Mouse (Mus musculus): ENCODE measurements at regions not wholly inside any gene's neighbourhood (a gene's known extent, or its start where the extent isn't known, plus 50 kb on each side); places are given as distances from the start of the nearest gene placed in this dataset.

DNA sequence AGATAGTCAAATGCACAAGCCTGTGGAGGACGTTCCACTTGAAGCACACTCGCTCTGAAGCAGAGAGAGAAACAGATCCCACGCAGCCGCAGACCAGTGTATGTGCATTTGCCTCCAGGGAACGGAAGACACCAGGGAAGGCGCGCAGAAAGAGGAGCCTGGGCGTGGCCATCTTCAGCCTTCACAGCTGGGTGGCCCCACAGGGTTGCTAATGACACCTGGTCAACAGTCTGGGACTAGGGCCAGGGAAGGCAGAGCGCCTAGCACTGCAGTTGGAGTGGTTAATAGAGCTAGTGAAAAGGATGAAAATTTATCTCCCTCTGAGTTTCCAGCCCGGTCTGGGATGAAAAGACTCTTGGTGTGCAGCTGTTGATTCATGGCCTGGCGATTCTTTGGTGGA is 67.9 kb upstream of the Fam19a5 start:
- TF ChIP-seq CTCF (IDR thresholded peaks at IDR 0.05; ENCODE audit: borderline replicate concordance, insufficient read depth, low read depth, low read length): no peak
- no peak for TF ChIP-seq POLR2A (IDR thresholded peaks at IDR 0.05; ENCODE audit: borderline replicate concordance, insufficient read depth, low read length)

All from cerebellum, adult 2 months (tissue).